Mouse (Mus musculus): Measurements from ENCODE around the gene Nol9. TPM values are rescaled to one million over a fixed set of nuclear protein-coding genes. Genes with fewer than 3 reads are reported as not detected.

Gene Nol9
- polyA plus RNA-seq, 1 experiment, result 8.0 TPM

- Histone ChIP-seq H3K4me1 (ENCODE audit: control insufficient read depth, insufficient read depth, low read length) (peaks cover 3% of the 10 kb centered on the region), H3K36me3 (ENCODE audit: control insufficient read depth, insufficient read depth, low read length) (no peaks in the 10 kb centered on the region), H3K27ac (ENCODE audit: control insufficient read depth, insufficient read depth, low read depth, low read length) (no peak overlapping the region), H3K4me3 (ENCODE audit: control insufficient read depth, low read depth, low read length) (no peak overlapping the region), H3K27me3 (ENCODE audit: control insufficient read depth, insufficient read depth, low read length) (no peaks in the 10 kb centered on the region)
- no peak for TF ChIP-seq POLR2A (IDR thresholded peaks at IDR 0.05; ENCODE audit: control insufficient read depth, low read depth, low read length)
Observed at GRCm38 (mm10) chr4:152101921-152102320, 62.8 kb downstream of the Nol9 start.

- Histone ChIP-seq H3K27ac (ENCODE audit: control insufficient read depth, insufficient read depth, low read depth, low read length) (no peak overlapping the region), H3K27me3 (ENCODE audit: control insufficient read depth, insufficient read depth, low read length) (no peaks in the 10 kb centered on the region), H3K4me1 (ENCODE audit: control insufficient read depth, insufficient read depth, low read length) (peaks cover 9% of the 10 kb centered on the region), H3K4me3 (ENCODE audit: control insufficient read depth, low read depth, low read length) (no peak overlapping the region), H3K36me3 (ENCODE audit: control insufficient read depth, insufficient read depth, low read length) (no peaks in the 10 kb centered on the region)
- TF ChIP-seq POLR2A (IDR thresholded peaks at IDR 0.05; ENCODE audit: control insufficient read depth, low read depth, low read length) (no peak), CTCF (IDR thresholded peaks at IDR 0.05; ENCODE audit: control insufficient read depth, insufficient read depth, insufficient replicate concordance, low read depth, low read length) (peak; percentile 80; the same call in 1 of the 2 replicates)
Observed at GRCm38 (mm10) chr4:152103025-152103424, 63.9 kb downstream of the Nol9 start.

- TF ChIP-seq POLR2A (IDR thresholded peaks at IDR 0.05; ENCODE audit: control insufficient read depth, low read depth, low read length) (no peak), CTCF (IDR thresholded peaks at IDR 0.05; ENCODE audit: control insufficient read depth, insufficient read depth, insufficient replicate concordance, low read depth, low read length) (peak; percentile 10; the same call in 1 of the 2 replicates)
- Histone ChIP-seq H3K27ac (ENCODE audit: control insufficient read depth, insufficient read depth, low read depth, low read length) (0 out of 2 replicates have a peak overlapping the region, but pooled peaks have one; percentile 11), H3K36me3 (ENCODE audit: control insufficient read depth, insufficient read depth, low read length) (no peaks in the 10 kb centered on the region), H3K4me3 (ENCODE audit: control insufficient read depth, low read depth, low read length) (peak overlapping the region; percentile 41), H3K27me3 (ENCODE audit: control insufficient read depth, insufficient read depth, low read length) (no peaks in the 10 kb centered on the region), H3K4me1 (ENCODE audit: control insufficient read depth, insufficient read depth, low read length) (peaks cover 14% of the 10 kb centered on the region)
Observed at GRCm38 (mm10) chr4:152106746-152107145, 67.6 kb downstream of the Nol9 start.

- TF ChIP-seq CTCF (IDR thresholded peaks at IDR 0.05; ENCODE audit: control insufficient read depth, insufficient read depth, insufficient replicate concordance, low read depth, low read length) (no peak), POLR2A (IDR thresholded peaks at IDR 0.05; ENCODE audit: control insufficient read depth, low read depth, low read length) (no peak)
- Histone ChIP-seq H3K27me3 (ENCODE audit: control insufficient read depth, insufficient read depth, low read length) (no peaks in the 10 kb centered on the region), H3K4me1 (ENCODE audit: control insufficient read depth, insufficient read depth, low read length) (peaks cover 14% of the 10 kb centered on the region)
Observed at GRCm38 (mm10) chr4:152107493-152107892, 68.4 kb downstream of the Nol9 start.

GRCm38 (mm10) chr4:152107971-152108509, 68.9 kb downstream of the Nol9 start:
- peaks cover 14% of the 10 kb centered on the region for H3K4me1 ChIP-seq (ENCODE audit: control insufficient read depth, insufficient read depth, low read length)
- no peaks in the 10 kb centered on the region for H3K27me3 ChIP-seq (ENCODE audit: control insufficient read depth, insufficient read depth, low read length)
- H3K36me3 ChIP-seq (ENCODE audit: control insufficient read depth, insufficient read depth, low read length), result no peaks in the 10 kb centered on the region
- H3K27ac ChIP-seq (ENCODE audit: control insufficient read depth, insufficient read depth, low read depth, low read length), result no peak overlapping the region
- peak; percentile 36; the same call in 1 of the 2 replicates for TF ChIP-seq POLR2A (IDR thresholded peaks at IDR 0.05; ENCODE audit: control insufficient read depth, low read depth, low read length)
- TF ChIP-seq CTCF (IDR thresholded peaks at IDR 0.05; ENCODE audit: control insufficient read depth, insufficient read depth, insufficient replicate concordance, low read depth, low read length), result no peak
- peak overlapping the region; percentile 63 for H3K4me3 ChIP-seq (ENCODE audit: control insufficient read depth, low read depth, low read length)

More at GRCm38 (mm10) chr4:152107493-152107892, 68.4 kb downstream of the Nol9 start:
- Histone ChIP-seq H3K36me3 (ENCODE audit: control insufficient read depth, insufficient read depth, low read length) (no peaks in the 10 kb centered on the region), H3K4me3 (ENCODE audit: control insufficient read depth, low read depth, low read length) (peak overlapping the region; percentile 63), H3K27ac (ENCODE audit: control insufficient read depth, insufficient read depth, low read depth, low read length) (no peak overlapping the region)

- Histone ChIP-seq H3K4me3 (ENCODE audit: control insufficient read depth, low read depth, low read length) (no peak overlapping the region), H3K4me1 (ENCODE audit: control insufficient read depth, insufficient read depth, low read length) (peaks cover 14% of the 10 kb centered on the region), H3K27ac (ENCODE audit: control insufficient read depth, insufficient read depth, low read depth, low read length) (no peak overlapping the region), H3K36me3 (ENCODE audit: control insufficient read depth, insufficient read depth, low read length) (no peaks in the 10 kb centered on the region), H3K27me3 (ENCODE audit: control insufficient read depth, insufficient read depth, low read length) (no peaks in the 10 kb centered on the region)
- no peak for TF ChIP-seq POLR2A (IDR thresholded peaks at IDR 0.05; ENCODE audit: control insufficient read depth, low read depth, low read length)
Observed at GRCm38 (mm10) chr4:152108673-152109072, 69.6 kb downstream of the Nol9 start.

GRCm38 (mm10) chr4:152109509-152109908, 70.4 kb downstream of the Nol9 start:
- Histone ChIP-seq H3K27me3 (ENCODE audit: control insufficient read depth, insufficient read depth, low read length) (no peaks in the 10 kb centered on the region), H3K36me3 (ENCODE audit: control insufficient read depth, insufficient read depth, low read length) (no peaks in the 10 kb centered on the region), H3K4me1 (ENCODE audit: control insufficient read depth, insufficient read depth, low read length) (peaks cover 14% of the 10 kb centered on the region), H3K4me3 (ENCODE audit: control insufficient read depth, low read depth, low read length) (no peak overlapping the region), H3K27ac (ENCODE audit: control insufficient read depth, insufficient read depth, low read depth, low read length) (no peak overlapping the region)
- TF ChIP-seq POLR2A (IDR thresholded peaks at IDR 0.05; ENCODE audit: control insufficient read depth, low read depth, low read length) (no peak), CTCF (IDR thresholded peaks at IDR 0.05; ENCODE audit: control insufficient read depth, insufficient read depth, insufficient replicate concordance, low read depth, low read length) (no peak)

GRCm38 (mm10) chr4:152110689-152111088, 71.6 kb downstream of the Nol9 start:
- H3K36me3 ChIP-seq (ENCODE audit: control insufficient read depth, insufficient read depth, low read length), result no peaks in the 10 kb centered on the region
- peaks cover 19% of the 10 kb centered on the region for H3K4me1 ChIP-seq (ENCODE audit: control insufficient read depth, insufficient read depth, low read length)
- H3K27me3 ChIP-seq (ENCODE audit: control insufficient read depth, insufficient read depth, low read length), result no peaks in the 10 kb centered on the region
- TF ChIP-seq CTCF (IDR thresholded peaks at IDR 0.05; ENCODE audit: control insufficient read depth, insufficient read depth, insufficient replicate concordance, low read depth, low read length) (no peak), POLR2A (IDR thresholded peaks at IDR 0.05; ENCODE audit: control insufficient read depth, low read depth, low read length) (no peak)
- no peak overlapping the region for H3K27ac ChIP-seq (ENCODE audit: control insufficient read depth, insufficient read depth, low read depth, low read length)
- H3K4me3 ChIP-seq (ENCODE audit: control insufficient read depth, low read depth, low read length), result no peak overlapping the region

Other genes with a start within 250 kb of the Nol9 start
- gene Camta1, start 177.4 kb upstream of the Nol9 start, polyA plus RNA-seq (2012; rRNA removed), result 13.5 and 15.4 TPM in 2 replicates
- 28.6 and 31.2 TPM in 2 replicates for gene Dnajc11, start 105.6 kb upstream of the Nol9 start, polyA plus RNA-seq (2012; rRNA removed)
- 4.2 and 5.5 TPM in 2 replicates for gene Thap3, start 50.3 kb upstream of the Nol9 start, polyA plus RNA-seq (2012; rRNA removed)
- gene Phf13, start 43.1 kb upstream of the Nol9 start, polyA plus RNA-seq (2012; rRNA removed), result 41.8 and 43.6 TPM in 2 replicates
- gene Klhl21, start 30.5 kb upstream of the Nol9 start, polyA plus RNA-seq (2012; rRNA removed), result 17.1 TPM in 2 replicates
- 18.2 and 22.4 TPM in 2 replicates for gene Zbtb48, start 11.7 kb upstream of the Nol9 start, polyA plus RNA-seq (2012; rRNA removed)
- 30.2 and 37.6 TPM in 2 replicates for gene Tas1r1, start 753 bp upstream of the Nol9 start, polyA plus RNA-seq (2012; rRNA removed)
- 8.8 and 9.7 TPM in 2 replicates for gene Plekhg5, start 33.2 kb downstream of the Nol9 start, polyA plus RNA-seq (2012; rRNA removed)
- 1.2 and 1.5 TPM in 2 replicates for gene Tnfrsf25, start 76.6 kb downstream of the Nol9 start, polyA plus RNA-seq (2012; rRNA removed)
- gene Espn, start 113.0 kb downstream of the Nol9 start, polyA plus RNA-seq (2012; rRNA removed), result 84.1 and 87.1 TPM in 2 replicates
- gene Hes2, start 119.5 kb downstream of the Nol9 start, polyA plus RNA-seq (2012; rRNA removed), result 0.42 and 0.73 TPM in 2 replicates
- 685 and 754 TPM in 2 replicates for gene Acot7, start 138.8 kb downstream of the Nol9 start, polyA plus RNA-seq (2012; rRNA removed)
- gene Gpr153, start 234.9 kb downstream of the Nol9 start, polyA plus RNA-seq (2012; rRNA removed), result 17.2 and 18.9 TPM in 2 replicates

All from testis, adult 2 months (tissue).